Mouse (Mus musculus): ENCODE data around the gene Nae1.

The Nae1 gene

DNA sequence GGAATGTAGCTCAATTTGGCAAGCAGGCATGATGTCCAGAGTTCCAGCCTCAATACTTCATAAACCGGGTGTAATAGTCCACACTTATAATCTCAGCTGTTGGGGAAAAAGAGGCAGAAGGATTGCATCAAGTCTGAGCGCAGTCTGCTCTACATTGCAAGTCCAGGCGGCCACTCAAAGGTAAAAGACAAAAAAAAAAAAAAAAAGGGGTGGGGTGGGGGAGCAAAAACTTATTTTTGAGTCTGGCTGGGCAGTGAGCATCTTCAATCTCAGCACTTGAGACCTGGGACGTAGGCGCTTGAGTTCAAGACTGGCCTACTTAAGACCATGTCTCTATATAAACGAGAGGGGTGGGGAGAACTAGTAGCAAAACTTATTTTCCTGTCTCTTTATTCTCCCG lies 886 bp downstream of the Nae1 start:
- DNase-seq (ENCODE audit: extremely low spot score, low read depth, low spot score) = no peak

DNA sequence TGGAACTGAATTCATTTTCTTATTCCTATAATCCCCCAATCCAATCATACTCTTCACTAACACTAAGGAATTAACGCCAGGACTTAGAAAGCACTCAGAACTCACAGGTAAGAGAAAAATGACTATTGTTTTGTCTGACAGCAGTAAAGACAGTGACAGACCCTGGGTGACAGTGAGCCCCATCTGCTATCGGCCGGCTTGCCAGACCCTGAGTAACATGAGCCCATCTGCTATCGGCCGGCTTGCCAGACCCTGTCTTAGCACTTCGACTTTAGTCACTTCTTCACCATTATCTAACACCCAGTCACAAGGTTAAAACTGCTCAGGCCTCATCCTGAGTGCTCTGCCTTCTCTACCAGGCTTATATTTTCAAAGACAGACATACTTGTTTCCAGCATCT lies 4.8 kb downstream of the Nae1 start:
- DNase-seq (ENCODE audit: extremely low spot score, low read depth, low spot score) = no peak

DNA sequence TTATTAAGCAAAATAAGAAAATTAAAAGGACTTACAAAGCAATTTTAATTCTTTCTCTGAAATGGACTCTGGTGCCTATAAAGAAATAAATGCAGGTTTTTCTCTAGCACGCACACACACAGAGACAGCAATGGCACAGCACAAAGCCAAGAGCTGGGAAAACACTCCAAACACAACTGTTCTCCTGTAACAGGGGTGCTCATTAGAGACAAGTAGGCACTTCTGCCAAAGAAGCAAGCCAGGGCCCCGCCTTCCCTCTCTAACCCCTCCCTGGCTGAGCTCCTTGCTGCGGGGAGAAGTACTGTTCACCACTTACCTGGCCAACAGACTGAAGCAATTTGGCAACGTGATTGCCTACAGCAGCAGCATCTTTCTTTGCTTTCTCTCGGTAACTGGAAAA lies 16.6 kb downstream of the Nae1 start:
- no peak for DNase-seq (ENCODE audit: extremely low spot score, low read depth, low spot score)

DNA sequence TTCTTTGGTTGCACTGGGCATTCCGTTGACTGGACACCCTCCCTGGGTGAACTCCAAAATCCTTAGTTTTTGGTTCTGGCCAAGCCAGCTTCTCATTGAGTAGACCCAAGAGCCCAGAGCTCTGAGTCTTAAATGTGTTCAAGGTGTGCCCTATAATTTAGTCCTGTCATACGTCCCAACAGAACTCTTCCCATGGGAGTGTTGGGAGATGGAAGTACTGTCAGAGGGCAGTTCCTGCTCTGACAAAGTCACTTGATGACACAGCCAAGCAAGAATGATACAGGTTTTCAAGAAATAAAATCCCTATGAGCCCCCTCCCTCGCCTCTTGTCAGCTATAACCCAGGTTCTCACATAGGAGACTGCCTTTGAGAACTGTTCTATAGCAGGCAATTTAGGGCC lies 24.3 kb downstream of the Nae1 start:
- DNase-seq (ENCODE audit: extremely low spot score, low read depth, low spot score) = no peak

DNA sequence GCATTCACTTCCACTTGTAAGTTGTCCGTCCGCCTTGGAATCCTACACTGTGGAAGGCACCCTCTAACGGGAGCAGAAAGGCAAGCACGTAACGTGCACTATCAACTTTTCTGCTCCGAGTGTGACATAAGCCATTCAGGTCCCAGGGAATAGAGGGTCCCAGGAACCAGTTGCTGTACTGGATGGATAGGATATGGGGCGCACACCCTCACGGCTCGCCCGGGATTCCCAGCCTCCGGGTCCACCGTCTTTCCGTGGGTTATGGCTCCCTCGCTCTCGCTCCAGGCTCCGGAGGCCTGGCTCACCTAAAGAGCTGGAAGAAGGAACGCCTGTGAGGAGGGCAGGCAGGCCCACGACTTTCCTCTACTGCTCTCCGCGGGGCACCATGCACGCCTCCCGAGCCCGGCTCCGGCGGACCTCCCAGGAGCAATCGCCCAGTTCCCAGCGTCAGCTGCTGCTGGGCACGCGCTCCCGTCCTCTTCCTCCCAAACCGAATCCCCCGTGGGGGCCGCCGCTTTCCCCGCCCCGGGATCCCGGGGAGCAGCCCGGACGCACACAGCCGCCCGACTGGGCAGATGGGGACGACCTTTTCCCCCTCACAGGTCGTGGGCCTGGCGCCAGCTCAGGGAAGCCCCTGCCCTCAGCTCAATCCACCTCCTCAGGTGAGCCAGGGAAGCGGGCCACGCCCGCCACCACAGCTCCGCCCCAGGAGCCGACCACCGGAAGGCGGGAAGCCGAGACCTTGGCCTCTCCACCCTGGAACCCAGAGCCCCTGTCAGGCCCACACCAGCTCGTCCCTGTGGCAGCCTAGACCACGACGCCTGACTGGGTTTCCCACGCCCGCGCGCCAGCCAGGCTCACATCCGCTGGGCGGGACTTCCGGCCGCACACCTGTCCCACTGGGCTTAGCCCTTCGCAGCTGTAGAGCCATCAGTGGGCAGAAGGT lies 25.1 kb downstream of the Nae1 start, which contains the start of gene Terb1:
Gene Terb1 (minus strand): TSS at position 850 of the 946 bp plus-strand sequence.
- no peak for DNase-seq (ENCODE audit: extremely low spot score, low read depth, low spot score)

DNA sequence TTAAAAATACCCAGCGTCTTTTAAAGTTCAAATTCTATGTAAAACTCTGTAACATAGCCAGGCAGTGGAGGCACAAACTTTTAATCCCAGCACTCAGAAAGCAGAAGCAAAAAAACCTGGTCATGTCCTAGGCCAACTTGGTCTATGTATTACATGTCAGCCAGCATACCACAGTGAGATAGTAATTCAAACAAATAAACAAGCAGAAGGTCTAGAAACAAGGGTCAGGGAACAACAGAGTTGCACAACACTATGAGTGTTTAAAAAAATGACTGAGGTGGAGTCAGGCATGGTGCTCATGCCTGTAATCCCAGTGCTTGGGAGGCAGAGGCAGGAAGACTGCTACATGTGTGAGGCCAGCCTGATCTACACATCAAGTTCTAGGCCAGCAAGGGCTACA lies 55.3 kb downstream of the Nae1 start:
- no peak for DNase-seq (ENCODE audit: extremely low spot score, low read depth, low spot score)

DNA sequence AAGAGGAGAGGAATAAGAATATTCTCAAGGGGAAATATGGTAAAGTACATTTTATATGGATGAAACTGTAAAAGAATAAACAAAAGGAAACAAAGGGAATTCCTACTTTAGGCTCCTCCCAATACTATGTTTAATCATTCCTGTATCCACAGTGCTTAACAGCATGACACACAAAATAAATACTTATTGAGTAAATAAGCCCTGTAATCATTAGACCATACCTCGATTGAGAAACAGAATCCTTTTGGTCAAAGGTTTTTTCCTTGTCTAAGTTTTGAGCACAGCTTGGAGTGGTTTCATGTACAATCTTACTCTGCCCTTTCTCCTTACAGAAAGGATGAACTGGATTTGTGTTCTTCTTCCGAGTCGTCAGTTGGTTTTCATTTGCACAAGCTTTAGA lies 62.0 kb downstream of the Nae1 start:
- no peak for DNase-seq (ENCODE audit: extremely low spot score, low read depth, low spot score)

DNA sequence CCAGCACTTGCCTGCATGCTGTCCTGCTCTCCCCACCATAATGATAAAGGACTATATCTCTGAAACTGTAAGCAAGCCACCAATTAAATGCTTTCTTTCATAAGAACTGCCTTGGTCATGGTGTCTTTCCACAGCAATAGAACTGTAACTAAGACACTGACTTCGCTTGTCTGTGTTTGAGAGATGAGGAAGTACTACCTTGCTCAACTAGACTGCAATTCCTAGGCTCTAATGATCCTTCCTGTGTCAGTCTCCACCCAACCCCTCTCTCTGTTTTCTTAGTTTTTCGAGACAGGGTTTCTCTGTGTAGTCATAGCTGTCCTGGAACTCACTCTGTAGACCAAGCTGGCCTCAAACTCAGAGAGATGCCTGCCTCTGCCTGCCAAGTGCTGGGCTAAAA lies 67.0 kb downstream of the Nae1 start:
- no peak for DNase-seq (ENCODE audit: extremely low spot score, low read depth, low spot score)

All from hindlimb bud, embryonic 11.5 days (tissue).